Mouse (Mus musculus): ENCODE measurements at regions not wholly inside any gene's neighbourhood (a gene's known extent, or its start where the extent isn't known, plus 50 kb on each side); places are given as distances from the start of the nearest gene placed in this dataset.
"Not testable (repeated sequence)": the region's sequence is repeated elsewhere in the genome, so short reads cannot be mapped to it uniquely, and the experiment has no call there.

DNA sequence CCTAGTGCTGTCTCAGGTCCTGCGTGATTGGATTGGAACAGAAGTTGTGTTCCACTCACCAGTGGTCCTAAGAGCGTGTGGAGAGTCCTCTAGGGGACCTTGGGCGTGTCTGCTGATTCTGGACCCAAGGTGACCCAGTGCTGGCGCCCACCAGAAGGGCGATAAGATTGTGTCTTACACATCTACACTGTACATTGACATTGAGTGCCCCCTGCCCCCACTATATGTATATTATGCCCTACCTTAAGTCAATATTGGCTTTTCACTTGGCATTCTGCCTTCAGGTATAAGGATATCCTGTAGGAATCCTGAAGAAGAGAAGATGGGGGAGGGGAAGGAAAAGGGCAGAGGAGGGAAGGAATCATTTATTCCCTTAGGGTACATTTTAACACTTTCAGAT, 260.2 kb upstream of the Rgs17 start:
- H3K9me3 ChIP-seq: no peaks in the 10 kb centered on the region
- no peaks in the 10 kb centered on the region for H3K27me3 ChIP-seq
- ATAC-seq (ENCODE audit: low FRiP score): no peak
- no peak overlapping the region for H3K4me2 ChIP-seq
- H3K27ac ChIP-seq: no peak overlapping the region
- H3K9ac ChIP-seq: no peak overlapping the region
- 89% methylated on average over 5 of the region's 5 CpGs for WGBS
- H3K36me3 ChIP-seq: no peaks in the 10 kb centered on the region
- no peak overlapping the region for H3K4me3 ChIP-seq
- H3K4me1 ChIP-seq (replicated peaks): no peaks in the 10 kb centered on the region

GRCm38 (mm10) chr10:6164311-6164710, 242.1 kb upstream of the Rgs17 start:
- not testable (repeated sequence) for ATAC-seq (ENCODE audit: low FRiP score)

DNA sequence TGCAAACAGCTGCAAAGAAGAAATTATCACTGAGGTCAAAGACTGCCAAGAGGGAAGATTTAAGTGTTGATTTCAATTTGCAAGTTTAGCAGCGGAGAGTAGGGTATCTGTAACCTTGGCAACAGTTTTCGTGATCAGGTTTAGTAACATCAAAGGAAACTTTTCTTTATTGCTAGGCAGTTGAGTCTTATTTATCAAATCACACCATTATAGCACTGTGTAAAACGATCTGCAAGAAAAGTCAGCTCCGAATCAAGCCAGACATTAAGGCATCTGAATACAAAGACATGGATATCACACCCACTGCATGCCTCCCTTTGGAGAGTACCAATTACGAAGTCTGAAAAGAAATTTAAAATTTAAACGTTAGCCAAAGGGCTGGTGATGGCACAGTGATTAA, 234.7 kb upstream of the Rgs17 start:
- Histone ChIP-seq H3K4me2 (no peak overlapping the region), H3K36me3 (no peaks in the 10 kb centered on the region), H3K9me3 (no peaks in the 10 kb centered on the region), H3K4me1 (replicated peaks) (no peaks in the 10 kb centered on the region), H3K27me3 (no peaks in the 10 kb centered on the region), H3K27ac (no peak overlapping the region), H3K4me3 (no peak overlapping the region), H3K9ac (no peak overlapping the region)
- 71% methylated on average over 6 of the region's 6 CpGs for WGBS
- ATAC-seq (ENCODE audit: low FRiP score): no peak

More at GRCm38 (mm10) chr10:6164311-6164710, 242.1 kb upstream of the Rgs17 start:
- H3K27me3 ChIP-seq; H3K4me1 ChIP-seq (replicated peaks); H3K4me3 ChIP-seq; H3K36me3 ChIP-seq; H3K27ac ChIP-seq; H3K9ac ChIP-seq; H3K4me2 ChIP-seq; H3K9me3 ChIP-seq: not testable (repeated sequence)
- WGBS: 0% methylated on average over 1 of the region's 1 CpGs

DNA sequence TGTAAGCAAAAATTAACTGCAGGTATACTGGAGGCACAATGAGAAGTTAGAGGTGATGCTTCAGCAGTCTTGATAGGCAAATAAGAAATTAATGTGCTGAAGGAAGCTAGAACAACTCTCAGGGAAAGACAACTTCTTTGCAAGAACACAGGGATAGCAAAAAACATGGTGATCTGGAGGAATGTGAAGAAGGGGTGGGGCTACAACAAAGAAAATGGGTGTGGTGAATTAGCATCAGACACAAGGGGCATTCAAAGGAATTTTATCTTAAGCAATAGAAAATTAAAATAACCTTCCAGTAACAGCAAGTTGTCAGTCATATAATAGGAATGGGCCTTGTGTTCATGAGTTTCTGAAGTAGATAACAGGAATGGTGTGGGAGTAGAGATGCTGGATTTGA, 211.9 kb upstream of the Rgs17 start:
- Histone ChIP-seq H3K9me3 (no peaks in the 10 kb centered on the region), H3K27ac (no peak overlapping the region), H3K4me3 (no peak overlapping the region), H3K27me3 (no peaks in the 10 kb centered on the region), H3K4me1 (replicated peaks) (no peaks in the 10 kb centered on the region), H3K9ac (no peak overlapping the region), H3K36me3 (no peaks in the 10 kb centered on the region), H3K4me2 (no peak overlapping the region)
- no peak for ATAC-seq (ENCODE audit: low FRiP score)

DNA sequence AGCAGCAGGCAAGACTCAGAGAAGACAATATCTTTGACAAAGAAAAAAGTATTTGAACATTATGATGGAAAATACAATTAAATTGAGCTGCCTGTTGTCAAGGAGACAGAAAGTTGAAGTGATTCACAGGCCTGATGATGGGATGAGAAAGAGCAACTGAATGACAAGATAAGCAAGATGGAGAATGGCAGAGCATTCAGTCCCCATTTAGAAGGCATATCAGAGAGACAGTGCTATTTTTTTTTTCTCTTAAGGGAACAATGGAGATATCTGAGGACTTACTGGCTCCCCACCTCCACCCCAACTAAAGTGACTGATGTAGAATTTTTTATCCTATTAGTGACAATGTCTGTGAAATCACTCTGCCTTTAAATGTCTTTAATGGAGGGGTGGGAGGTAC, 202.2 kb upstream of the Rgs17 start:
- not testable (repeated sequence) for H3K36me3 ChIP-seq; ATAC-seq (ENCODE audit: low FRiP score); H3K4me1 ChIP-seq (replicated peaks); H3K4me3 ChIP-seq; H3K9ac ChIP-seq; H3K9me3 ChIP-seq; H3K27ac ChIP-seq; H3K4me2 ChIP-seq; H3K27me3 ChIP-seq

DNA sequence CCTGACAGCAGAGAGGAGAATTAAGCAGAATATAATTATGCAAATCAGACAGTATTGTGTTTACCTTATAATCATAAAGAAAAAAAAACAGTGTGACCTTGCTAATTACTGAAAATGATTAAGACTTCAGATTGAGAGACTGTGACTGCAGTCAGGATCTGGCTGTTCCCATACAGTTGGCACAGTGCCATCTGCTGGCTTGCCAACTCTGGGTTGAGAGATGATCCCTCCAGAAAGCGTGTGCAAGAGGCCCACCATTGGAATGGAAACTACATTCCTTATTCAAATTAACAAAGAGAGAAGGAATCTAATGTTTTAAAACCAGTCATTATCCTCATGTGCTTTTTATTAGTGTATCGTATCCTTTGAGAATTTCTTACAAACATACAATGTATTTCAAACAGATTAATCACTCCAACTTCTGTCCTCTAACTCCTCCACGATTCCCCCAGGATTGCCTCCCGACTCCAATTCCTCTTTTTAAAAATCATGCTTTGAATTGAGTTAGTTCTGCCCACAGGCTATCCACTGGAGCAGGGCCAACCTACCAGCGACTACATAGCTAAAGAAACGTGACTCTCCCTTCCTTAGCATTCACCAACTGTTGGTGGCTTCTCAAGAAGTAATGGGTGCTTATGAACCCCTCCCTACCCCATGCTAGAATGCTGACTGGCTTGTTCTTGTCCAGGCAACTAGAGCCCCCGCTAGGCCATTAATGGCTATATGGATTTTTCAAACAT, 192.9 kb upstream of the Rgs17 start:
- ATAC-seq (ENCODE audit: low FRiP score): peak; percentile 81
- Histone ChIP-seq H3K4me1 (replicated peaks) (no peaks in the 10 kb centered on the region), H3K9me3 (no peaks in the 10 kb centered on the region), H3K4me3 (no peak overlapping the region), H3K27me3 (no peaks in the 10 kb centered on the region), H3K36me3 (no peaks in the 10 kb centered on the region), H3K4me2 (no peak overlapping the region), H3K9ac (no peak overlapping the region), H3K27ac (no peak overlapping the region)
- 69% methylated on average over 7 of the region's 7 CpGs for WGBS
